Mouse (Mus musculus) bone marrow, adult 2 months (tissue): Measurements from ENCODE around the gene Crot. TPM values are rescaled to one million over a fixed set of nuclear protein-coding genes. Genes with fewer than 3 reads are reported as not detected.

Experiments
- H3K27ac ChIP-seq: fragments of 200-500 bp; 2 replicates; pipeline ENCODE4 v1.5.1; 2012; ENCODE audit warnings: low read depth, mild to moderate bottlenecking, control low read depth, inconsistent platforms, low read length; ENCODE audit not compliant: control insufficient read depth, poor library complexity, insufficient read depth
- H3K4me1 ChIP-seq: fragments of 200-500 bp; 2 replicates; pipeline ENCODE4 v1.6.1; 2011; ENCODE audit warnings: low read length; ENCODE audit not compliant: control insufficient read depth, insufficient read depth
- H3K4me3 ChIP-seq: fragments of 200-500 bp; replicated peaks from 2 replicates; pipeline ENCODE3; 2011; ENCODE audit warnings: mild to moderate bottlenecking, low read depth, low read length, control low read depth; ENCODE audit not compliant: control insufficient read depth
- CTCF ChIP-seq: fragments of 200-500 bp; IDR thresholded peaks from 2 replicates; pipeline ENCODE4 v1.5.1; 2011; ENCODE audit warnings: low read length, control low read depth; ENCODE audit not compliant: control insufficient read depth, insufficient read depth
- POLR2A ChIP-seq: fragments of 200-500 bp; IDR thresholded peaks from 2 replicates; pipeline ENCODE4 v1.6.1; 2011; ENCODE audit warnings: low read depth, mild to moderate bottlenecking, control low read depth, low read length, borderline replicate concordance; ENCODE audit not compliant: control insufficient read depth
- WGBS: fragments of 180-500 bp; shearing (Covaris S2); methylation state at CpG from one replicate; pipeline ENCODE4 v1.1.7; 2018; 5-methylcytosine and 5-hydroxymethylcytosine counted together
- polyA plus RNA-seq: library from polyadenylated mRNA; stranded (reverse); fragments of >200 nt; gene quantifications from 2 replicates; pipeline ENCODE4 v1.2.4, GENCODE M21; 2011; ENCODE audit warnings: low replicate concordance; ENCODE audit not compliant: missing spikeins, insufficient read depth, insufficient read length

Gene Crot
- polyA plus RNA-seq, 1 experiment, result 10.7 TPM

DNA sequence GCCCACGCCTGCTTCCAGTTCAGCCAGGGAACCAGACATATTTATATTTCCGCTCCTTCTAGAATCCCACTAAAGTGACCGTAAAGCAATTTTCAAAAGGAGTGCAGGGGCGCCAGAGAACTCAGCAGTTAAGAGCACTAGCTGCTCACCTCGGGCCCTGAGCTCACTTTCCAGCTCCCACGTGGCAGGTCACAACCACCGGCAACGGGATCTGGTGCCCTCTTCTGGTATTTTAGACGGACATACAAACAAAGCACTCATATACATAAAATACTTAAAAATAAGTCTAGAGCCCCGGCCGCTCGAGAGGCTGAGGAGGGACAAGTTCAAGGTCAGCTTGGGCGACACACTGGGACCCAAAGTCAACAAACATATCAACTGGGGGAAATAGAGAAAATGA is 6.6 kb downstream of the Crot start:
- 89% methylated on average over 13 of the region's 13 CpGs for WGBS
- Histone ChIP-seq H3K4me1 (no peaks in the 10 kb centered on the region; the same call in 1 of the 2 replicates), H3K4me3 (no peak overlapping the region), H3K27ac (no peak overlapping the region)
- TF ChIP-seq CTCF, result no peak
- TF ChIP-seq POLR2A, result no peak

DNA sequence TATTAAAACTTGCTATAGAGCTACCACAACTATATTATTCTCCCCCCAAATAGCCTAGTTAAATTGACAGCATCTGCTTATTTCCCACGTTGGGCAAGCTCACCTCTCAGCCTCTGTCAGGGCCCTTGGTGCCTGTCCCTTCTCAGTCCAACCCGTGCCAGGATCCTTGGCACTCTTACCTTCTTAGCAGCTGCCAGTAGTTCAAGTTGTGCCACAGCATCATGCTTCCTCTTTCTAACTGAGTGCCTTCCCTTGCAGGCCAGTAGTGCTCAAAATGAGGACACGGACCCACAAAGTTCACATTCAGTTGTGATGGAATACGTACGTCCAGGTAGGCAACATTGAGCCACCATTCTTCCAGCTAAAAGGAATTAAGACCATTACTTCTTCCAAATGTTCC is 9.2 kb downstream of the Crot start:
- 61% methylated on average over 5 of the region's 5 CpGs for WGBS
- no peak for TF ChIP-seq CTCF
- Histone ChIP-seq H3K27ac (no peak overlapping the region), H3K4me3 (no peak overlapping the region), H3K4me1 (no peaks in the 10 kb centered on the region; the same call in 1 of the 2 replicates)

DNA sequence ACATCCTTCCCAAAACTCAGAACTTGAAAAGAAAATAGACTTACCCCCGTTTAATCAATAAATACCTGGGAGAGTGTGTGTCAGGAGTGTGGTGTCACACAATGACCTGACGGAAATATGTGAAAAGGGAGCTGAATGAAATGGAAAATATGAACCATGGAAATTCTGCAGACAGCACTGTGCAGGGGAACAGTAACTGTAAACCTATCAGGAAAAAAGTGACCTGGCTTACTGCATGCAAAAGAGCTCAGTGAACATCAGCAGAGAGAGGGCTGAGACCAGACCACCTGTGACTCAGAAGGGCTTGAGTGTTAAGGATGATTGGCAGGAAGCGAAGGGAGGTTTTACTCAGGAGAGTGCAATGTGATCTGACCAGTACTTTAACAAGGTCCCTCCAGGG is 11.7 kb downstream of the Crot start:
- WGBS, result 85% methylated on average over 3 of the region's 3 CpGs
- TF ChIP-seq POLR2A, result no peak
- no peak for TF ChIP-seq CTCF
- no peaks in the 10 kb centered on the region for H3K4me1 ChIP-seq
- no peak overlapping the region for H3K27ac ChIP-seq
- no peak overlapping the region for H3K4me3 ChIP-seq

GRCm38 (mm10) chr5:8974721-8975120 is 22.4 kb downstream of the Crot start:
- TF ChIP-seq CTCF (no peak), POLR2A (no peak)
- Histone ChIP-seq H3K27ac (no peak overlapping the region), H3K4me1 (no peaks in the 10 kb centered on the region), H3K4me3 (no peak overlapping the region)

DNA sequence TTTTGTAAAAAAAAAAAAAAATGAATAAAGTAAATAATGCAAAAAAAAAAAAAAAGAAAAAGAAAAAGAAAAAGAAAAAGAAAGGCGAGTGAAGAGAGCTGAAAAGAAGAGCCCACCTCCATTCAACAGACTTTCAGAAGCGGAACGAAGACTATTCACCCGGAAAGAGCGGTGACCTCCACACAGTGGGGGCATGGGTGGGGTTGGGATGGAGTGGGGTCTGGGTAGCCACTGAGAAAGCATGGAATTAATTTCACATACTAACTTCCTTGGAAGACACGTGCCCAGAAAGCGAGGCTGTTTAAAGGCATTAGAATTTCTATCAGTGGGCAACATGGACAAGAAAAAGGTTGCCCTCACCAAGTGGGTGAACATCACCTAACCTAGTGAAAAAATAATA is 24.8 kb downstream of the Crot start:
- no peak overlapping the region for H3K4me3 ChIP-seq
- 93% methylated on average over 7 of the region's 7 CpGs for WGBS
- TF ChIP-seq CTCF (no peak), POLR2A (no peak)
- H3K4me1 ChIP-seq, result no peaks in the 10 kb centered on the region
- no peak overlapping the region for H3K27ac ChIP-seq

DNA sequence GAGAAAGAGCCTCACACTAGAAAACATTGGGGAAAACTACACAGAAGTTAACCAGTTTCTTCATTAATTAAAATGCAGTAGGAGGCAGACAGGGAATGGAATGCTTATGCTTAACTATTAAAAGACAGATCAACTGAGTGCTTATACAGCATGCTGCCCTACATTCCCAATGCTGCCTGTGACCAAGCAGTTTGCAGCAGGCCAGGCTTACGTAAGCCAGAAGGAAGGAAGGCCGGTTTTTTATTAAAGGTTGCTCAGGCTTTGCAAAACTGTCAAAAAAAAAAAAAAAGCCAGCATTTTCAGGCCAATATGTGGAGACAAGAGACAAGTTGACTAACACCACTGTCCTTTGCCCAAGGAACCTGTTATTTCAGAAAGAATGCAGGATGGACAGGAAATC is 26.4 kb downstream of the Crot start:
- no peak for TF ChIP-seq CTCF
- no peak for TF ChIP-seq POLR2A
- Histone ChIP-seq H3K4me1 (no peaks in the 10 kb centered on the region), H3K4me3 (no peak overlapping the region), H3K27ac (no peak overlapping the region)
- 50% methylated on average over 2 of the region's 2 CpGs for WGBS

DNA sequence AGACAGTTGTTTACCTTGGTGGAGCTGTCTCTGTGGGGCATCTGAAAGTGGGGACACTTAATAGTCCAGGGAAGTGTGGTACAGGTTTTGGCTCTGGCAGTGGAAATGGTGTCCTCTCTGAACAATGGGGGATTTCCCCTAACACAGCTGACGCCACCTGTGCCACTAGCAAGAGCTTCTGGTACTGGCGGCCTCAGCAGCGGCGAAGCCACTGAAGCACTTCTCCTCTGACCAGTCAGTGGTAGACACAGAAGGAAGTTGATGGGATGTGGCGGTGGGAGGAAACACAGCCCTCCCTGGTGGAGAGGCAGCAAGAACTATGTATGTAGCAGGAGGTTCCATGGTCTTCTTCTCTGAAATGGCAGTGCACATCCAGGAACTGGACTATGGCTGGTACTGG is 32.6 kb downstream of the Crot start:
- Histone ChIP-seq H3K4me3 (no peak overlapping the region), H3K4me1 (peaks cover 4% of the 10 kb centered on the region), H3K27ac (no peak overlapping the region)
- WGBS, result 36% methylated on average over 5 of the region's 5 CpGs
- TF ChIP-seq POLR2A, result no peak
- TF ChIP-seq CTCF, result no peak

GRCm38 (mm10) chr5:8960534-8960933 is 36.6 kb downstream of the Crot start:
- TF ChIP-seq POLR2A (no peak), CTCF (no peak)
- Histone ChIP-seq H3K27ac (no peak overlapping the region), H3K4me3 (no peak overlapping the region), H3K4me1 (peaks cover 4% of the 10 kb centered on the region)
- 84% methylated on average over 4 of the region's 4 CpGs for WGBS

DNA sequence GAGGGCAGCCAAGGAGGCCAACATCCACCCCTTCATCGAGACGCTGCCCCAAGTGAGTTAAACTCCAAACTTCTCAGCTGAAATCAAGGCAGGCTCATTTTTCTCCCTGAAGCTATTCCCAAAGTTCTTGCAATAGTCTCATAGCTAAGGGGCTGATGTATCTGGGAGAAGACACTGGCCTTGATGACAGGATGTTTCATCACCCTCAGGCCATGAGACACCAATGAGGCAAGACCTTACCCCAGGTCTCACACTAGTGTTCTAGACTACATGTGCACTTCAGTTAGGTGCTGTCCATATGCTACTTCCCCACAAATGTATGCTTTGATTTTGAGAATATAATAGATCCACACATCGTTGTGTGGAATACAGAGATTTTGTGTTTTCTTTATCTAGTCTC is 41.6 kb downstream of the Crot start:
- no peak overlapping the region for H3K4me3 ChIP-seq
- 90% methylated on average over 3 of the region's 3 CpGs for WGBS
- no peak overlapping the region for H3K27ac ChIP-seq
- TF ChIP-seq CTCF (no peak), POLR2A (no peak)
- H3K4me1 ChIP-seq, result no peaks in the 10 kb centered on the region
